Mouse (Mus musculus) liver, embryonic 15.5 days (tissue): ENCODE measurements at regions not wholly inside any gene's neighbourhood (a gene's known extent, or its start where the extent isn't known, plus 50 kb on each side); places are given as distances from the start of the nearest gene placed in this dataset.

Experiments
- ATAC-seq: fragments of 200-750 bp; cut with Nextera tagmentation; 2 replicates; pipeline ENCODE4 v1.8.0; 2017; ENCODE audit warnings: moderate number of reproducible peaks, mild to moderate bottlenecking, moderate library complexity; ENCODE audit not compliant: insufficient read depth
- H3K27ac ChIP-seq: fragments of 300-500 bp; sonication (generic); replicated peaks from 2 replicates; pipeline ENCODE4 v1.5.1; 2015; ENCODE audit warnings: mild to moderate bottlenecking, inconsistent platforms
- H3K27me3 ChIP-seq: fragments of 300-500 bp; sonication (generic); 2 replicates; pipeline ENCODE4 v1.6.1; 2015; ENCODE audit warnings: mild to moderate bottlenecking, inconsistent platforms
- H3K36me3 ChIP-seq: fragments of 300-500 bp; sonication (generic); replicated peaks from 2 replicates; pipeline ENCODE4 v1.6.1; 2015; ENCODE audit warnings: moderate library complexity, mild to moderate bottlenecking, inconsistent platforms
- H3K4me1 ChIP-seq: fragments of 300-500 bp; sonication (generic); replicated peaks from 2 replicates; pipeline ENCODE4 v1.6.1; 2015; ENCODE audit warnings: inconsistent platforms
- H3K4me2 ChIP-seq: fragments of 300-500 bp; sonication (generic); 2 replicates; pipeline ENCODE4 v1.6.1; 2015; ENCODE audit warnings: moderate library complexity, mild to moderate bottlenecking, inconsistent platforms
- H3K4me3 ChIP-seq: fragments of 300-500 bp; sonication (generic); replicated peaks from 2 replicates; pipeline ENCODE4 v1.5.1; 2015; ENCODE audit warnings: mild to moderate bottlenecking, inconsistent platforms
- H3K9ac ChIP-seq: fragments of 300-500 bp; sonication (generic); 2 replicates; pipeline ENCODE4 v1.6.1; 2015; ENCODE audit warnings: moderate library complexity, mild to moderate bottlenecking, inconsistent platforms
- H3K9me3 ChIP-seq: fragments of 300-500 bp; sonication (generic); replicated peaks from 2 replicates; pipeline ENCODE4 v1.6.1; 2016; ENCODE audit warnings: inconsistent platforms
- WGBS: fragments of 180-500 bp; shearing (Covaris S2); methylation state at CpG from one replicate; pipeline ENCODE4 v1.1.7; 2015; ENCODE audit warnings: mixed read lengths; ENCODE audit not compliant: insufficient replicate concordance; 5-methylcytosine and 5-hydroxymethylcytosine counted together

- Histone ChIP-seq H3K4me2 (no peak overlapping the region), H3K4me3 (no peak overlapping the region), H3K9ac (no peak overlapping the region), H3K27me3 (no peaks in the 10 kb centered on the region), H3K36me3 (no peaks in the 10 kb centered on the region), H3K27ac (no peak overlapping the region), H3K9me3 (no peaks in the 10 kb centered on the region), H3K4me1 (no peaks in the 10 kb centered on the region)
- WGBS = 55% methylated on average over 7 of the region's 7 CpGs
- no peak for ATAC-seq
Measured at GRCm38 (mm10) chr14:25346813-25347610, 112.0 kb upstream of the Zmiz1 start.

DNA sequence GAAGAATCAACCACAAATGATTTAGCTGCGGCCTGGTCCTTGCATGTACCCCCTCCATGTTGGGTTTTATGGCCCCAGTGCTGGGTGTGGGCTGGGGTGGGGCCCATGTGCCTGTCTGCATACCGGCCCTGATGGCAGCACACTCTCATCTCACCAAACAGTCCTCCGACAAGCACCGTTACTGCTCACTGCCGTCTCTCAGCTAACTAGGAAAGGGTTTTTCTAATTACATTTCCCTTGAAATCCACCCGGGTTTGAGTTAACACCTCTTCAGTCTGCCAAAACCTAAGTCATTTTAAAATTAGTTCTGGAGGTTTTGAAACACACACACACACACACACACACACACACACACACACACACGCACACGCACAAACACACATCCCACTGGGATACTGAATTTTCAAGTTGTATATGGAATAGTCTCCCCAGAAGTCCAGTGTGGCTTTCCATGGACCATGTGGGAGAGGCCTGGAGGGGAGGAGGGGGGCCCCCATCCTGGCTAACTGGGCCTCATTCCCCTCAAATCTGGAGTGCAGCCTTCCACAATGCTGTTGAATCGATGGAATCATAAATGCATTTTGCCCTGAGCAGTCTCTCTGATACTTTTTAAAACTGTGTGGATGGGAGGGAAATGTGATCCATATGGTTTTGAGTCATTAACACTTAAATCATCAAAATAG lies 108.6 kb upstream of the Zmiz1 start:
- Histone ChIP-seq H3K4me2 (no peak overlapping the region), H3K9ac (no peak overlapping the region), H3K36me3 (no peaks in the 10 kb centered on the region), H3K9me3 (no peaks in the 10 kb centered on the region), H3K4me3 (no peak overlapping the region), H3K27ac (no peak overlapping the region), H3K27me3 (no peaks in the 10 kb centered on the region; the same call in 1 of the 2 replicates), H3K4me1 (no peaks in the 10 kb centered on the region)
- ATAC-seq = no peak
- WGBS = 63% methylated on average over 9 of the region's 9 CpGs

DNA sequence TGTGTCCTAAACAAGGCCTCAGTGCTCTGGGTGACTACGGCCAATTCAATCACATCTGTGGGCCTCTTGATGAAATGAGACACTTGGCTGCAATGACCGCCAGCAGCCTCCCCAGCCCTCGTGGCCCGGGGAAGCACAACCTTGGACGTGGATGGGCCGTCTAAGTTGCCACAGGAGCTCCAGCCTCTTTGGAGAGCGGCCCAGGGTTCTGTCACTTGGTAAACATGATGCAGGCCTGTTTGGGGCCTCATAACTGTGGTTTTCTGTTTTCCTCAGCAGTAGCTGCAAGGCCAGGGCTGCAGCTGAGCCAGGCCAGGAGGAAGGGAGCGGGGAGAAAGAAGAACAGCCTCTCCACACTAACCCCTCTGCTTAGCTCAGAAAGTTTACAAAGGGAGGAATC lies 105.2 kb upstream of the Zmiz1 start:
- Histone ChIP-seq H3K27ac (no peak overlapping the region), H3K4me1 (no peaks in the 10 kb centered on the region)

GRCm38 (mm10) chr14:25354288-25354850 lies 104.6 kb upstream of the Zmiz1 start:
- ATAC-seq = no peak
- Histone ChIP-seq H3K4me1 (no peaks in the 10 kb centered on the region), H3K4me2 (no peak overlapping the region), H3K27me3 (no peaks in the 10 kb centered on the region; the same call in 1 of the 2 replicates), H3K27ac (no peak overlapping the region), H3K9me3 (no peaks in the 10 kb centered on the region), H3K4me3 (no peak overlapping the region), H3K36me3 (no peaks in the 10 kb centered on the region), H3K9ac (no peak overlapping the region)
- WGBS = 60% methylated on average over 7 of the region's 7 CpGs

More for the DNA sequence above, 105.2 kb upstream of the Zmiz1 start:
- no peaks in the 10 kb centered on the region; the same call in 1 of the 2 replicates for H3K27me3 ChIP-seq
- no peaks in the 10 kb centered on the region for H3K9me3 ChIP-seq
- H3K9ac ChIP-seq = no peak overlapping the region
- no peak for ATAC-seq
- H3K4me3 ChIP-seq = no peak overlapping the region
- H3K4me2 ChIP-seq = no peak overlapping the region
- no peaks in the 10 kb centered on the region for H3K36me3 ChIP-seq
- 55% methylated on average over 8 of the region's 8 CpGs for WGBS

DNA sequence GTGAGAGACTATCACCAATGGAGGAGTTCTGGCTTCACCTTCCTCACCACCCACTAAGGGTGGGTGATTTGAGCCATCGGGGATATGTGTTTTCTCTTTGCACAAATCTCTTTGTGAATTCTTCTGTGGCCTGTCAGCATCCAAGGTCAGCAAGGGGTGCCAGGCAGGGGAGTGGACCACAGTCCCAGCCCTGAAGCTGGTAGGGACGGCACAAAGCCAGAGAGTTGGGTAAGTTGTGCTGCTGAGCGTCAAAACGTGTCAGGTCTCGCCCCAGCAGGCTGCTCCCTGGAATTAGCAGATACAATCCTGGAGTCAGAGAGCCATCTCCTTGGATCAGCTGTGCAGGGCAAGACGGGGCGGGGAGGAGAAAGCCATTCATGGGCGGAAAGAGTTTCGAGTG lies 101.2 kb upstream of the Zmiz1 start:
- no peak for ATAC-seq
- no peak overlapping the region for H3K4me2 ChIP-seq
- no peaks in the 10 kb centered on the region; the same call in 1 of the 2 replicates for H3K27me3 ChIP-seq
- no peak overlapping the region for H3K4me3 ChIP-seq
- no peak overlapping the region for H3K27ac ChIP-seq
- no peak overlapping the region for H3K9ac ChIP-seq
- WGBS = 58% methylated on average over 9 of the region's 9 CpGs
- H3K36me3 ChIP-seq = no peaks in the 10 kb centered on the region
- H3K4me1 ChIP-seq = no peaks in the 10 kb centered on the region
- H3K9me3 ChIP-seq = no peaks in the 10 kb centered on the region

- ATAC-seq = no peak
- WGBS = 55% methylated on average over 3 of the region's 3 CpGs
- H3K4me2 ChIP-seq = no peak overlapping the region
- H3K4me1 ChIP-seq = no peaks in the 10 kb centered on the region
- no peaks in the 10 kb centered on the region for H3K9me3 ChIP-seq
- H3K27me3 ChIP-seq = no peaks in the 10 kb centered on the region; the same call in 1 of the 2 replicates
- no peaks in the 10 kb centered on the region for H3K36me3 ChIP-seq
- H3K9ac ChIP-seq = no peak overlapping the region
- H3K4me3 ChIP-seq = no peak overlapping the region
- H3K27ac ChIP-seq = no peak overlapping the region
Measured at GRCm38 (mm10) chr14:25359824-25360294, 99.1 kb upstream of the Zmiz1 start.

DNA sequence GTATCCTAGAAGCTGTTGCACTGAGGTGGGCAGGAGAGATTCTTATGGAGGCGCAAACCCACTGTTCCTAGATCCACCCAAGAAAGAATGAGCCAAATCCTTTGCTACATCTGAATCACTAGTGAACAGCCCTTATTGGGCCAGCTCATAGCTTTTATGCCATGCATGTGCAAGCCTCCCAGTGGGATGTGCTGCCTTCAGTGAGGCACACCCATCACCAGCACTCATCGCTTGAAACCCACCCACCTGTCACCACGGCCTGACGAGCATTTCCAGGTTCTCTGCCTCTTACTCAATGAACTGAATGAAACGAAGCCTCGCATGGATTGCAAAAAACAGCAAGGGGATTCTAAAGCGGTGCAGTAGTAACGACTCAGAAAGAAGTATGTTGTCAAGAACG lies 98.3 kb upstream of the Zmiz1 start:
- WGBS = 67% methylated on average over 9 of the region's 9 CpGs
- Histone ChIP-seq H3K9me3 (no peaks in the 10 kb centered on the region), H3K4me1 (no peaks in the 10 kb centered on the region), H3K4me2 (no peak overlapping the region), H3K4me3 (no peak overlapping the region), H3K27me3 (no peaks in the 10 kb centered on the region), H3K36me3 (no peaks in the 10 kb centered on the region), H3K9ac (no peak overlapping the region), H3K27ac (no peak overlapping the region)
- no peak for ATAC-seq

- no peaks in the 10 kb centered on the region for H3K36me3 ChIP-seq
- no peak overlapping the region for H3K4me2 ChIP-seq
- no peak for ATAC-seq
- no peaks in the 10 kb centered on the region for H3K4me1 ChIP-seq
- H3K9me3 ChIP-seq = no peaks in the 10 kb centered on the region
- H3K4me3 ChIP-seq = no peak overlapping the region
- H3K27me3 ChIP-seq = no peaks in the 10 kb centered on the region
- H3K9ac ChIP-seq = no peak overlapping the region
- no peak overlapping the region for H3K27ac ChIP-seq
- WGBS = 53% methylated on average over 3 of the region's 3 CpGs
Measured at GRCm38 (mm10) chr14:25361129-25361528, 97.9 kb upstream of the Zmiz1 start.

DNA sequence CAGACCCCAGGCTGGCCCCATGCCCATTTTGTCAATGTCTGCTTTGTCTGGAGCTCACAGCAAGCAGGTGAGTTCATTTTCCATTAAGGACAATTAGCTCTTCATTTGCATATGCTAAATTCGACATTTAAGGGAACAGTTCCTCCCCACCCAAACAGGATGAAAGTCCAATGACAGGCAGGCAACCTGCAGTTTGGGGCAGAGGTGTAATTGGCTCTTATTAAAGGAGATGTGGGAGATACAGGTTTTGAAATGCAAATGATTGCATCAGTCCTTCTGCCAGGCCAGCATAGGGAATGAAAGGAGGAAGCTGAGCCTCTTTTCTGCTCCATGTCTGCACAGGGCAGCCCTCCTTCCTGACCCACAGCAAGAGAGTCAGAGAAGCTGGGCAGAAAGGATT lies 96.2 kb upstream of the Zmiz1 start:
- Histone ChIP-seq H3K4me1 (no peaks in the 10 kb centered on the region), H3K27me3 (no peaks in the 10 kb centered on the region), H3K4me2 (no peak overlapping the region), H3K27ac (no peak overlapping the region), H3K36me3 (no peaks in the 10 kb centered on the region), H3K9ac (no peak overlapping the region), H3K9me3 (no peaks in the 10 kb centered on the region), H3K4me3 (no peak overlapping the region)
- no peak for ATAC-seq
- 14% methylated on average over 1 of the region's 1 CpGs for WGBS

GRCm38 (mm10) chr14:25365226-25365800 lies 93.7 kb upstream of the Zmiz1 start:
- H3K4me3 ChIP-seq = no peak overlapping the region
- no peak overlapping the region for H3K4me2 ChIP-seq
- 49% methylated on average over 10 of the region's 10 CpGs for WGBS
- H3K27me3 ChIP-seq = no peaks in the 10 kb centered on the region
- ATAC-seq = no peak
- no peak overlapping the region for H3K27ac ChIP-seq
- no peaks in the 10 kb centered on the region for H3K36me3 ChIP-seq
- no peak overlapping the region for H3K9ac ChIP-seq
- H3K4me1 ChIP-seq = no peaks in the 10 kb centered on the region
- H3K9me3 ChIP-seq = no peaks in the 10 kb centered on the region

- WGBS = 59% methylated on average over 5 of the region's 5 CpGs
- Histone ChIP-seq H3K4me1 (no peaks in the 10 kb centered on the region), H3K9ac (no peak overlapping the region), H3K4me3 (no peak overlapping the region), H3K36me3 (no peaks in the 10 kb centered on the region), H3K27ac (no peak overlapping the region), H3K9me3 (no peaks in the 10 kb centered on the region), H3K27me3 (no peaks in the 10 kb centered on the region), H3K4me2 (no peak overlapping the region)
- no peak for ATAC-seq
Measured at GRCm38 (mm10) chr14:25366009-25366408, 93.0 kb upstream of the Zmiz1 start.
